ENCODE assay signal across 18 mouse cellular contexts in genomic region chr8:75015981-75016380, GRCm38 (mm10). TPM values are rescaled to one million over a fixed set of nuclear protein-coding genes. Genes with fewer than 3 reads are reported as not detected.
DNase-seq lines count a peak whose midpoint lies in the region; ATAC-seq lines count a peak whose summit lies in the region.
"Had no signal": no experiment of that assay in that cellular context is flagged by ENCODE, and none has a peak within 500 bp of the region (broad histone marks: within the 10 kb centered on the region; RNA-seq: fewer than 3 reads in every experiment).

No protein-coding gene starts in this region.

- peak overlapping the region; percentile 42; the same call in 1 of the 2 replicates for H3K27ac ChIP-seq in liver, embryonic 16.5 days (ENCODE audit: low read length)
- H3K27ac ChIP-seq: heart, embryonic 15.5 days; hindbrain, embryonic 10.5 days; limb, embryonic 10.5 days had no signal

- no peak overlapping the region for H3K9ac ChIP-seq in liver, embryonic 16.5 days (ENCODE audit: low read depth, low read length)
- H3K9ac ChIP-seq: heart, embryonic 15.5 days had no signal

- 42% methylated on average over 2 of the region's 2 CpGs for WGBS in liver, embryonic 16.5 days (ENCODE audit: insufficient replicate concordance)

- no peak overlapping the region for H3K4me2 ChIP-seq in liver, embryonic 16.5 days (ENCODE audit: low read depth, low read length)
- H3K4me2 ChIP-seq: heart, embryonic 15.5 days had no signal

- peaks cover 16% of the 10 kb centered on the region for H3K4me1 ChIP-seq in liver, embryonic 16.5 days (ENCODE audit: control insufficient read depth, low read depth, low read length)

- H3K4me3 ChIP-seq in liver, embryonic 16.5 days (ENCODE audit: low read depth, low read length) = no peak overlapping the region
- H3K4me3 ChIP-seq: heart, embryonic 15.5 days; hindbrain, embryonic 10.5 days; limb, embryonic 10.5 days had no signal

- H3K36me3 ChIP-seq in liver, embryonic 16.5 days (ENCODE audit: control insufficient read depth, insufficient read depth) = no peaks in the 10 kb centered on the region

- peak; percentile 67 for DNase-seq in 416B (ENCODE audit: low read depth)
- peak; percentile 92 for DNase-seq in ES-CJ7 (ENCODE audit: low read depth, low spot score)
- DNase-seq in cerebellum, adult 8-10 months = no peak
- DNase-seq in cerebellum, postnatal 4 days (ENCODE audit: low spot score in 2 of 2) = no peak
- no peak for DNase-seq in right cerebral cortex, postnatal 4 days
- DNase-seq: adrenal gland, postnatal 36 days; cerebellum, adult 9-11 months; heart, adult 18-20 months; lung, adult 2 months; lung, postnatal 36 days; midbrain, embryonic 14.5 days; thymus, adult 18-20 months had no signal

- no peaks in the 10 kb centered on the region for H3K27me3 ChIP-seq in liver, embryonic 16.5 days (ENCODE audit: control insufficient read depth, insufficient read depth, low read depth, low read length)
- H3K27me3 ChIP-seq: heart, embryonic 15.5 days had no signal

- ATAC-seq in granulocyte monocyte progenitor cell, adult 5-6 weeks (replicated peaks; ENCODE audit: poor library complexity, severe bottlenecking) = peak; percentile 92
- peak; percentile 72 for ATAC-seq in liver, embryonic 16.5 days (ENCODE audit: low read depth)
- ATAC-seq: forebrain, embryonic 16.5 days had no signal

- no peaks in the 10 kb centered on the region for H3K9me3 ChIP-seq in liver, embryonic 16.5 days (replicated peaks; ENCODE audit: control insufficient read depth, low read length)
- H3K9me3 ChIP-seq: heart, embryonic 15.5 days; hindbrain, embryonic 10.5 days; limb, embryonic 10.5 days had no signal

RNA-seq across cellular contexts. Expression of gene Tom1, which starts 17.5 kb away (rescaled TPM):
- 30.1 and 40.2 TPM in 2 replicates for total RNA-seq in granulocyte monocyte progenitor cell, adult 5-6 weeks (2014; fragmentation: Nextera tagmentation)
- total RNA-seq in granulocyte monocyte progenitor cell, adult 5-6 weeks (2017) = 20.2 and 48.9 TPM in 2 replicates
- 14.0 and 14.4 TPM in 2 replicates for polyA plus RNA-seq in liver, embryonic 16.5 days (2015; fragmentation: Nextera tagmentation; extraction: Ambion mirVana)

RNA-seq across cellular contexts. Expression of gene Hmgxb4, which starts 22.8 kb away (rescaled TPM):
- total RNA-seq in granulocyte monocyte progenitor cell, adult 5-6 weeks (2014; fragmentation: Nextera tagmentation) = 59.6 and 71.8 TPM in 2 replicates
- total RNA-seq in granulocyte monocyte progenitor cell, adult 5-6 weeks (2017) = 63.6 TPM in 2 replicates
- 7.9 and 8.7 TPM in 2 replicates for polyA plus RNA-seq in liver, embryonic 16.5 days (2015; fragmentation: Nextera tagmentation; extraction: Ambion mirVana)

Comparison
In these comparisons a context has a peak if more than half of its experiments do, and no peak if none do; other contexts are left out.
1. DNase-seq: peak in 416B (single experiment) and ES-CJ7 (single experiment); none in cerebellum, adult 8-10 months (single experiment), cerebellum, postnatal 4 days (0 of 2) and right cerebral cortex, postnatal 4 days (single experiment).